Mouse (Mus musculus): Measurements from ENCODE around the gene Gnai2. TPM values are rescaled to one million over a fixed set of nuclear protein-coding genes. Genes with fewer than 3 reads are reported as not detected.

The Gnai2 gene
- polyA plus RNA-seq, 1 experiment from 2014 or later = 640 TPM

Other genes starting within 250 kb of the Gnai2 start
- 0.87 and 2.9 TPM in 2 replicates for gene Cacna2d2, start 235.8 kb downstream of the Gnai2 start, polyA plus RNA-seq (2016; fragmentation: Nextera tagmentation; extraction: Ambion mirVana)
- gene Tmem115, start 101.4 kb downstream of the Gnai2 start, polyA plus RNA-seq (2016; fragmentation: Nextera tagmentation; extraction: Ambion mirVana) = 36.5 and 44.8 TPM in 2 replicates
- 25.1 and 25.9 TPM in 2 replicates for gene Cyb561d2, start 93.2 kb downstream of the Gnai2 start, polyA plus RNA-seq (2016; fragmentation: Nextera tagmentation; extraction: Ambion mirVana)
- gene Nprl2, start 93.1 kb downstream of the Gnai2 start, polyA plus RNA-seq (2016; fragmentation: Nextera tagmentation; extraction: Ambion mirVana) = 39.2 and 45.7 TPM in 2 replicates
- gene Zmynd10, start 88.1 kb downstream of the Gnai2 start, polyA plus RNA-seq (2016; fragmentation: Nextera tagmentation; extraction: Ambion mirVana) = 2.6 and 4.7 TPM in 2 replicates
- gene Rassf1, start 83.8 kb downstream of the Gnai2 start, polyA plus RNA-seq (2016; fragmentation: Nextera tagmentation; extraction: Ambion mirVana) = 46.4 and 48.3 TPM in 2 replicates
- 79.8 and 87.1 TPM in 2 replicates for gene Tusc2, start 72.1 kb downstream of the Gnai2 start, polyA plus RNA-seq (2016; fragmentation: Nextera tagmentation; extraction: Ambion mirVana)
- gene Hyal2, start 67.4 kb downstream of the Gnai2 start, polyA plus RNA-seq (2016; fragmentation: Nextera tagmentation; extraction: Ambion mirVana) = 134 and 135 TPM in 2 replicates
- 6.6 and 8.4 TPM in 2 replicates for gene Hyal1, start 58.4 kb downstream of the Gnai2 start, polyA plus RNA-seq (2016; fragmentation: Nextera tagmentation; extraction: Ambion mirVana)
- gene Naa80, start 56.5 kb downstream of the Gnai2 start, polyA plus RNA-seq (2016; fragmentation: Nextera tagmentation; extraction: Ambion mirVana) = 19.2 and 20.8 TPM in 2 replicates
- 0.41 and 0.77 TPM in 2 replicates for gene Hyal3, start 54.5 kb downstream of the Gnai2 start, polyA plus RNA-seq (2016; fragmentation: Nextera tagmentation; extraction: Ambion mirVana)
- gene Ifrd2, start 47.7 kb downstream of the Gnai2 start, polyA plus RNA-seq (2016; fragmentation: Nextera tagmentation; extraction: Ambion mirVana) = 41.1 and 54.1 TPM in 2 replicates
- 3.9 and 5.2 TPM in 2 replicates for gene Sema3b, start 26.1 kb downstream of the Gnai2 start, polyA plus RNA-seq (2016; fragmentation: Nextera tagmentation; extraction: Ambion mirVana)
- 6.4 and 7.2 TPM in 2 replicates for gene Slc38a3, start 34.2 kb upstream of the Gnai2 start, polyA plus RNA-seq (2016; fragmentation: Nextera tagmentation; extraction: Ambion mirVana)
- 2.6 and 3.1 TPM in 2 replicates for gene Gnat1, start 44.3 kb upstream of the Gnai2 start, polyA plus RNA-seq (2016; fragmentation: Nextera tagmentation; extraction: Ambion mirVana)
- gene Sema3f, start 75.1 kb upstream of the Gnai2 start, polyA plus RNA-seq (2016; fragmentation: Nextera tagmentation; extraction: Ambion mirVana) = 14.5 and 16.4 TPM in 2 replicates
- 196 and 204 TPM in 2 replicates for gene Rbm5, start 135.6 kb upstream of the Gnai2 start, polyA plus RNA-seq (2016; fragmentation: Nextera tagmentation; extraction: Ambion mirVana)
- gene Rbm6, start 237.9 kb upstream of the Gnai2 start, polyA plus RNA-seq (2016; fragmentation: Nextera tagmentation; extraction: Ambion mirVana) = 87.6 and 98.2 TPM in 2 replicates

Measured in hindbrain, embryonic 10.5 days (tissue).